In the genomic region with DNA sequence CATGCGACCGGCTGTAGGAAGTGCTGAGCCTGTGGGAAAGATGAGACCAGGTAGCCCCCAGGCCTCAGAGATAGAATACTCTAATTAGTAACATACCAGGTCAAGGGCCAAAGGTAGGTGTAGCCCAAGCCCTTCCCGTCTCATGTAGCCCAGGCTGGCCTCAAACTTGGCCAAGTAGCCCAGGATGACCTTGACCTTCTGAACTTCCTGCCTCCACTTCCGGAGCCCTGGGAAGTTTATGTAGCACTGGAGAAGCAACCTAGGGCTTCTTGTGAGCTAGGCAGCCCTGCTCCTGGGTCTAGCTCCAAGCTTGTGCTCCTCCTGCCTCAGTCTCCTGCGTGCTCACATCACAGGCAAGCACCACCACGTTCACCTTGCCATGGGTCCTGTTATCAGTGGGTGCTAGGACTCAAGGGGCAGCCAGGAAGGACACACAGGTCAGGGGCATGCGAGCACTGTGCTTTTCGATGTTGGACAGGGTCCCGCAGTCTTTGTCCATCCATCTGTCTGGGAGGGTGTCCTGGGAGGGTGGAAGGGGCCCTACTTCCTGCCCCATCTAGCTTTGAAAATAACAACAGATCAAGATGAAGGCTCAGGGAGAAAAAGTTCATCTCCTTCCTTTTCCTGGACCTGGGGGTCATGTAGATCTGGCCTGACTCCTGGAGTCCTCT, we compare ENCODE assay signal across 9 mouse cellular contexts. TPM values are rescaled to one million over a fixed set of nuclear protein-coding genes. Genes with fewer than 3 reads are reported as not detected.
A peak's percentile ranks its signal among the peaks of the same experiment; 100 is the strongest.
DNase-seq lines count a peak whose midpoint lies in the region; ATAC-seq and TF ChIP-seq lines count a peak whose summit lies in the region.
"Had no signal": no experiment of that assay in that cellular context is flagged by ENCODE, and none has a peak within 500 bp of the region (broad histone marks: within the 10 kb centered on the region; RNA-seq: fewer than 3 reads in every experiment).

No protein-coding gene starts in this region.

- H3K36me3 ChIP-seq in lung, embryonic 14.5 days (ENCODE audit: insufficient read depth): peaks cover 25% of the 10 kb centered on the region; the same call in 1 of the 2 replicates
- peaks cover 17% of the 10 kb centered on the region; the same call in 1 of the 2 replicates for H3K36me3 ChIP-seq in embryonic facial prominence, embryonic 14.5 days (ENCODE audit: control insufficient read depth, insufficient read depth, low read length)
- peaks cover 26% of the 10 kb centered on the region for H3K36me3 ChIP-seq in intestine, embryonic 15.5 days
- no peaks in the 10 kb centered on the region for H3K36me3 ChIP-seq in neural tube, embryonic 14.5 days (ENCODE audit: control insufficient read depth, insufficient read depth, low read length)

- H3K4me1 ChIP-seq in lung, embryonic 14.5 days (ENCODE audit: insufficient read depth): peaks cover 11% of the 10 kb centered on the region
- peaks cover 10% of the 10 kb centered on the region; the same call in 1 of the 2 replicates for H3K4me1 ChIP-seq in embryonic facial prominence, embryonic 14.5 days (ENCODE audit: control insufficient read depth, insufficient read depth, low read length)
- H3K4me1 ChIP-seq in intestine, embryonic 15.5 days (replicated peaks): peaks cover 15% of the 10 kb centered on the region
- H3K4me1 ChIP-seq in neural tube, embryonic 14.5 days (ENCODE audit: control insufficient read depth, insufficient read depth, low read length): no peaks in the 10 kb centered on the region

- no peaks in the 10 kb centered on the region for H3K9me3 ChIP-seq in lung, embryonic 14.5 days (ENCODE audit: low read depth, low read length)
- H3K9me3 ChIP-seq in embryonic facial prominence, embryonic 14.5 days (ENCODE audit: control insufficient read depth, low read length): no peaks in the 10 kb centered on the region
- no peaks in the 10 kb centered on the region for H3K9me3 ChIP-seq in intestine, embryonic 15.5 days
- no peaks in the 10 kb centered on the region for H3K9me3 ChIP-seq in neural tube, embryonic 14.5 days (ENCODE audit: control insufficient read depth, low read length)

- H3K9ac ChIP-seq in lung, embryonic 14.5 days: peak overlapping the region; percentile 86
- peak overlapping the region; percentile 80 for H3K9ac ChIP-seq in embryonic facial prominence, embryonic 14.5 days (ENCODE audit: low read depth, low read length)
- H3K9ac ChIP-seq in intestine, embryonic 15.5 days: peak overlapping the region; percentile 60
- no peak overlapping the region for H3K9ac ChIP-seq in neural tube, embryonic 14.5 days (replicated peaks; ENCODE audit: low read depth, low read length)

- peak overlapping the region; percentile 75 for H3K4me2 ChIP-seq in lung, embryonic 14.5 days
- peak overlapping the region; percentile 67 for H3K4me2 ChIP-seq in embryonic facial prominence, embryonic 14.5 days (ENCODE audit: low read depth, low read length)
- H3K4me2 ChIP-seq in intestine, embryonic 15.5 days (replicated peaks): peak overlapping the region; percentile 67
- peak overlapping the region; percentile 48; the same call in 1 of the 2 replicates for H3K4me2 ChIP-seq in neural tube, embryonic 14.5 days (ENCODE audit: low read depth, low read length)

- 51% methylated on average over 9 of the region's 9 CpGs for WGBS in lung, embryonic 14.5 days
- WGBS in embryonic facial prominence, embryonic 14.5 days: 77% methylated on average over 9 of the region's 9 CpGs
- 75% methylated on average over 9 of the region's 9 CpGs for WGBS in intestine, embryonic 15.5 days
- WGBS in neural tube, embryonic 14.5 days: 90% methylated on average over 9 of the region's 9 CpGs

- H3K27ac ChIP-seq in lung, embryonic 14.5 days (ENCODE audit: low read depth): peak overlapping the region; percentile 79
- H3K27ac ChIP-seq in embryonic facial prominence, embryonic 14.5 days (replicated peaks; ENCODE audit: low read depth, low read length): 0 out of 2 replicates have a peak overlapping the region, but pooled peaks have one; percentile 58
- H3K27ac ChIP-seq in intestine, embryonic 15.5 days: no peak overlapping the region
- no peak overlapping the region for H3K27ac ChIP-seq in neural tube, embryonic 14.5 days (ENCODE audit: low read depth, low read length)

- no peak for ATAC-seq in lung, embryonic 14.5 days (ENCODE audit: insufficient read depth)
- ATAC-seq in embryonic facial prominence, embryonic 14.5 days (ENCODE audit: low read depth): no peak
- no peak for ATAC-seq in intestine, embryonic 15.5 days
- no peak for ATAC-seq in neural tube, embryonic 14.5 days (ENCODE audit: low read depth)

- no peak for TF ChIP-seq CTCF in lung, embryonic 14.5 days (IDR thresholded peaks at IDR 0.05; ENCODE audit: low read depth)

- H3K27me3 ChIP-seq in lung, embryonic 14.5 days (ENCODE audit: insufficient read depth, low read length): no peaks in the 10 kb centered on the region
- no peaks in the 10 kb centered on the region for H3K27me3 ChIP-seq in embryonic facial prominence, embryonic 14.5 days (replicated peaks; ENCODE audit: control insufficient read depth, insufficient read depth, low read length)
- no peaks in the 10 kb centered on the region for H3K27me3 ChIP-seq in intestine, embryonic 15.5 days (replicated peaks)
- H3K27me3 ChIP-seq in neural tube, embryonic 14.5 days (ENCODE audit: control insufficient read depth, insufficient read depth, low read length): no peaks in the 10 kb centered on the region

- no peak for DNase-seq in lung, embryonic 14.5 days
- no peak for DNase-seq in lung, postnatal 10 days
- no peak for DNase-seq in embryonic facial prominence, embryonic 14.5 days (ENCODE audit: low spot score)
- no peak for DNase-seq in gastrocnemius, postnatal 14 days
- no peak for DNase-seq in adrenal gland, adult 8-10 months
- no peak for DNase-seq in MN1 (ENCODE audit: low spot score)
- DNase-seq: kidney, adult 9 months had no signal

- peak overlapping the region; percentile 65 for H3K4me3 ChIP-seq in lung, embryonic 14.5 days (ENCODE audit: low read depth, low read length)
- H3K4me3 ChIP-seq in embryonic facial prominence, embryonic 14.5 days (ENCODE audit: low read depth, low read length): peak overlapping the region; percentile 64
- H3K4me3 ChIP-seq in intestine, embryonic 15.5 days (replicated peaks): peak overlapping the region; percentile 60
- H3K4me3 ChIP-seq in neural tube, embryonic 14.5 days (ENCODE audit: low read depth, low read length): peak overlapping the region; percentile 32; the same call in 1 of the 2 replicates

- intact Hi-C loops in gastrocnemius, postnatal 14 days (cut with DNase I; ENCODE audit: low total_unique reads): no loop called here

RNA-seq across cellular contexts. Expression of a gene that starts 1.0 kb away (rescaled TPM):
- 11.5 and 11.8 TPM in 2 replicates for polyA plus RNA-seq in lung, embryonic 14.5 days (2014; fragmentation: Nextera tagmentation; extraction: Ambion mirVana)
- 8.8 and 8.9 TPM in 2 replicates for polyA plus RNA-seq in embryonic facial prominence, embryonic 14.5 days (2014; fragmentation: Nextera tagmentation; extraction: Ambion mirVana)
- 7.5 and 8.4 TPM in 2 replicates for polyA plus RNA-seq in intestine, embryonic 15.5 days (2015; fragmentation: Nextera tagmentation; extraction: Ambion mirVana)
- polyA plus RNA-seq in neural tube, embryonic 14.5 days (2014; fragmentation: Nextera tagmentation; extraction: Ambion mirVana): 2.1 and 3.0 TPM in 2 replicates
- 1 to 10 TPM; 7.6 to 9.1 TPM for total RNA-seq in gastrocnemius, postnatal 14 days (2021)
- 10 to 100 TPM; 44.0 to 57.1 (median 54.0) TPM for total RNA-seq in adrenal gland, adult 8-10 months (2022)

RNA-seq across cellular contexts. Expression of a gene that starts 34.1 kb away (rescaled TPM):
- not detected in 2 replicates for polyA plus RNA-seq in lung, embryonic 14.5 days (2014; fragmentation: Nextera tagmentation; extraction: Ambion mirVana)
- polyA plus RNA-seq in embryonic facial prominence, embryonic 14.5 days (2014; fragmentation: Nextera tagmentation; extraction: Ambion mirVana): 0.14 TPM in 1 of 2 replicates, not detected in the other
- 3.8 and 4.6 TPM in 2 replicates for polyA plus RNA-seq in intestine, embryonic 15.5 days (2015; fragmentation: Nextera tagmentation; extraction: Ambion mirVana)
- not detected in 2 replicates for polyA plus RNA-seq in neural tube, embryonic 14.5 days (2014; fragmentation: Nextera tagmentation; extraction: Ambion mirVana)
- not detected for total RNA-seq in gastrocnemius, postnatal 14 days (2021)
- not detected for total RNA-seq in adrenal gland, adult 8-10 months (2022)

RNA-seq across cellular contexts. Expression of a gene that starts 43.0 kb away (rescaled TPM):
- polyA plus RNA-seq in lung, embryonic 14.5 days (2014; fragmentation: Nextera tagmentation; extraction: Ambion mirVana): 0.47 and 0.86 TPM in 2 replicates
- polyA plus RNA-seq in embryonic facial prominence, embryonic 14.5 days (2014; fragmentation: Nextera tagmentation; extraction: Ambion mirVana): 0.50 and 0.63 TPM in 2 replicates
- polyA plus RNA-seq in intestine, embryonic 15.5 days (2015; fragmentation: Nextera tagmentation; extraction: Ambion mirVana): 0.34 and 0.42 TPM in 2 replicates
- 0.30 and 0.44 TPM in 2 replicates for polyA plus RNA-seq in neural tube, embryonic 14.5 days (2014; fragmentation: Nextera tagmentation; extraction: Ambion mirVana)
- total RNA-seq in gastrocnemius, postnatal 14 days (2021): 1 to 10 TPM; 1.2 to 1.9 TPM
- total RNA-seq in adrenal gland, adult 8-10 months (2022): 1 to 10 TPM; 2.7 to 9.5 (median 6.5) TPM

Comparison
In these comparisons a context has a peak if more than half of its experiments do, and no peak if none do; other contexts are left out.
1. H3K27ac ChIP-seq: peak in lung, embryonic 14.5 days (single experiment) and embryonic facial prominence, embryonic 14.5 days (single experiment); none in intestine, embryonic 15.5 days (single experiment) and neural tube, embryonic 14.5 days (single experiment).
2. Peak in every context shown above with its lines, with median percentiles within 50 percentile points of each other: H3K4me2 ChIP-seq and H3K4me3 ChIP-seq.